Mouse (Mus musculus): ENCODE measurements around the gene Bub1. TPM values are rescaled to one million over a fixed set of nuclear protein-coding genes. Genes with fewer than 3 reads are reported as not detected.

Bub1 gene
- polyA plus RNA-seq, 1 experiment from 2014 or later, result 50.2 TPM

GRCm38 (mm10) chr2:127789138-127789537 lies 42.5 kb downstream of the Bub1 start:
- Histone ChIP-seq H3K4me2 (ENCODE audit: low read depth, severe bottlenecking) (peak overlapping the region; percentile 62), H3K27ac (replicated peaks; ENCODE audit: low read depth, low read length) (no peak overlapping the region), H3K4me1 (ENCODE audit: control insufficient read depth, insufficient read depth, low read length) (peaks cover 4% of the 10 kb centered on the region; the same call in 1 of the 2 replicates), H3K9me3 (ENCODE audit: control insufficient read depth, low read length) (no peaks in the 10 kb centered on the region), H3K4me3 (ENCODE audit: low read depth, low read length) (peak overlapping the region; percentile 65), H3K9ac (ENCODE audit: low read length) (peak overlapping the region; percentile 87), H3K27me3 (ENCODE audit: control insufficient read depth, insufficient read depth, low read length) (no peaks in the 10 kb centered on the region), H3K36me3 (ENCODE audit: control insufficient read depth, insufficient read depth, low read length) (no peaks in the 10 kb centered on the region)
- no peak for ATAC-seq (ENCODE audit: insufficient number of reproducible peaks, low FRiP score, low TSS enrichment, low read depth)
- DNase-seq (ENCODE audit: low spot score), result no peak
- 9% methylated on average over 11 of the region's 11 CpGs for WGBS

DNA sequence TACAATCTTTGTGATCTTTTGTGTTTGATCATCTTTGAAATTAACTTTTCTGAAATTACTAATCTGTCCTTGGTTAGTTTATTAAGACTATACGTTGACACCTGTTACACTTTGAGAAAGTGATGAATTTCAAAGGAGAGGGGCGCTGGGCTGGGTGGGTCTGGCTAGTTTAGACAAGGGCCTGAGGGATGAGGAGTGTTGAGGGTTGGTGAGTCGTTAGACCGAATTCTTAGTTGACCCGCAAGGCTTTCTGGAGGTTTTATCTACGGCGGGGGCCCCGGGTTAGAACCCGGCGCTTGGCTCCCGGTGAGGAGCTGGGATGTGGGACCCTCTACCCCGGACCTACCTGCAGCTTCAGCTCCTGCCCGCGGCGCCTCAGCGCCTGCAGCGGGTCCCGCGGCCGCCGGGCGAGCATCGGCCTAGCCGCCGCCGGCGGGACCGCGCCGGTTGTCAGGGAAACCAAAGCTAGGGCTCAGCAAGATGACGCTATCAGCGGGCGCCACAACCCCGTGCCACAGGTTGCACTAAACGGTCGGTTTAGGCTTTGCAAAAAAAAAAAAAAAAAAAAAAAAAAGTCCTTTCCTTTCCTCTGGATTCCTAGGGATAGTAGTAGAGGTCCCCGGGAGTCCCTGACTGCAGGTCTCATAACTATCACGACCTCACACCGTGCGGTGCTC lies 43.1 kb downstream of the Bub1 start, which contains the start of gene Nphp1:
Nphp1 (minus strand) TSS at position 458 of the 677 bp plus-strand sequence.
- ATAC-seq (ENCODE audit: insufficient number of reproducible peaks, low FRiP score, low TSS enrichment, low read depth), result peak; percentile 80
- H3K9ac ChIP-seq (ENCODE audit: low read length), result peak within 1 kb of the TSS; percentile 87

DNA sequence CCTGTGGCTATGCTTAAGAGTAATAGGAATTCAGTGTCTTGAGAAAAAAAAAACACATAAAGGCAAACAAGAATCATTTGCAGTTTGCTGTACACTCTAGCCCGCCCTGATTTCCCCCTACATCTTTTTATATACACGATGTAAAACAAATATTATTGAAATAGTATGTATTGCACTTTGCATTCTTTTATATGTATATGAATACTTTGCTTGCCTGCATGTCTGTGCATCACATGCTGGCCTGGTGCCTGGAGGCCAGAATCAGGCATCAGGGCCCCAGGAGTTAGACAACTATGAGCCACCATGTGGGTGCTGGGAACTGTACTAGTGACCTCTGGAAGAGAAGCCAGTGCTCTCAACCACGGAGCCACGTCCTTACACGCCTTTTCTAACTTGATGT lies 44.4 kb downstream of the Bub1 start:
- no peak for ATAC-seq (ENCODE audit: insufficient number of reproducible peaks, low FRiP score, low TSS enrichment, low read depth)

More for the DNA sequence above, 43.1 kb downstream of the Bub1 start, which contains the start of gene Nphp1:
- no peaks in the 10 kb centered on the region for H3K36me3 ChIP-seq (ENCODE audit: control insufficient read depth, insufficient read depth, low read length)
- peak within 1 kb of the TSS; percentile 62 for H3K4me2 ChIP-seq (ENCODE audit: low read depth, severe bottlenecking)
- WGBS, result under 1% methylated on average over 40 of the region's 40 CpGs
- H3K27me3 ChIP-seq (ENCODE audit: control insufficient read depth, insufficient read depth, low read length), result no peaks in the 10 kb centered on the region
- no peaks in the 10 kb centered on the region for H3K9me3 ChIP-seq (ENCODE audit: control insufficient read depth, low read length)
- H3K4me3 ChIP-seq (ENCODE audit: low read depth, low read length), result peak within 1 kb of the TSS; percentile 65
- H3K4me1 ChIP-seq (ENCODE audit: control insufficient read depth, insufficient read depth, low read length), result peaks cover 4% of the 10 kb centered on the region; the same call in 1 of the 2 replicates
- no peak within 1 kb of the TSS for H3K27ac ChIP-seq (replicated peaks; ENCODE audit: low read depth, low read length)
- peak; percentile 90 for DNase-seq (ENCODE audit: low spot score)

GRCm38 (mm10) chr2:127778451-127778850 lies 53.2 kb downstream of the Bub1 start:
- Histone ChIP-seq H3K27ac (replicated peaks; ENCODE audit: low read depth, low read length) (no peak overlapping the region), H3K4me2 (ENCODE audit: low read depth, severe bottlenecking) (no peak overlapping the region), H3K4me1 (ENCODE audit: control insufficient read depth, insufficient read depth, low read length) (no peaks in the 10 kb centered on the region), H3K9me3 (ENCODE audit: control insufficient read depth, low read length) (no peaks in the 10 kb centered on the region), H3K27me3 (ENCODE audit: control insufficient read depth, insufficient read depth, low read length) (no peaks in the 10 kb centered on the region), H3K9ac (ENCODE audit: low read length) (no peak overlapping the region), H3K36me3 (ENCODE audit: control insufficient read depth, insufficient read depth, low read length) (peaks cover 2% of the 10 kb centered on the region), H3K4me3 (ENCODE audit: low read depth, low read length) (no peak overlapping the region)
- ATAC-seq (ENCODE audit: insufficient number of reproducible peaks, low FRiP score, low TSS enrichment, low read depth) (no peak), DNase-seq (ENCODE audit: low spot score) (no peak)
- WGBS, result 90% methylated on average over 5 of the region's 5 CpGs

More for the DNA sequence above, 44.4 kb downstream of the Bub1 start:
- Histone ChIP-seq H3K9ac (ENCODE audit: low read length) (no peak overlapping the region), H3K4me3 (ENCODE audit: low read depth, low read length) (no peak overlapping the region), H3K9me3 (ENCODE audit: control insufficient read depth, low read length) (no peaks in the 10 kb centered on the region), H3K4me2 (ENCODE audit: low read depth, severe bottlenecking) (no peak overlapping the region), H3K27me3 (ENCODE audit: control insufficient read depth, insufficient read depth, low read length) (no peaks in the 10 kb centered on the region), H3K4me1 (ENCODE audit: control insufficient read depth, insufficient read depth, low read length) (peaks cover 4% of the 10 kb centered on the region; the same call in 1 of the 2 replicates), H3K27ac (replicated peaks; ENCODE audit: low read depth, low read length) (no peak overlapping the region), H3K36me3 (ENCODE audit: control insufficient read depth, insufficient read depth, low read length) (no peaks in the 10 kb centered on the region)
- no peak for DNase-seq (ENCODE audit: low spot score)
- 93% methylated on average over 5 of the region's 5 CpGs for WGBS

DNA sequence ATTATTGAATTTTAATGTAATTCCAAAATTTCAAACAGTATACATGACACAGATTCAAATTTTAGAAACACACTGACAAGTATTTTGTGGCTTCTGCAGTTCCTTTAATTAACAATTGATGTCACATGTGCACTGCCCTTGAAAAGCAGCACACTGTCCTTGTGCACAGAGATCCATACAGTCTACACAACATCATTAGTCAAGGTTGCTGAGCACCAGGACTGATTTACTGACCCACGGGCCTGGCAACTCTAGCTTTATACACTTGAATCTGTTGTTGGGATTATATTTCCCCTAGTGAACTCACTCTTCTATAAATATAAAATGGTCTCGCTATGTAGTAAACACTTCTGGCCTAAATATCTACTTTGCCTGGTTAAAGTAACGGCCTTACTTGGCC lies 56.7 kb downstream of the Bub1 start:
- H3K4me3 ChIP-seq (ENCODE audit: low read depth, low read length), result no peak overlapping the region
- no peaks in the 10 kb centered on the region for H3K27me3 ChIP-seq (ENCODE audit: control insufficient read depth, insufficient read depth, low read length)
- H3K36me3 ChIP-seq (ENCODE audit: control insufficient read depth, insufficient read depth, low read length), result peaks cover 5% of the 10 kb centered on the region
- H3K4me1 ChIP-seq (ENCODE audit: control insufficient read depth, insufficient read depth, low read length), result no peaks in the 10 kb centered on the region
- DNase-seq (ENCODE audit: low spot score) (no peak), ATAC-seq (ENCODE audit: insufficient number of reproducible peaks, low FRiP score, low TSS enrichment, low read depth) (no peak)
- WGBS, result 92% methylated on average over 3 of the region's 3 CpGs
- H3K9me3 ChIP-seq (ENCODE audit: control insufficient read depth, low read length), result no peaks in the 10 kb centered on the region
- H3K4me2 ChIP-seq (ENCODE audit: low read depth, severe bottlenecking), result no peak overlapping the region
- H3K9ac ChIP-seq (ENCODE audit: low read length), result no peak overlapping the region
- no peak overlapping the region for H3K27ac ChIP-seq (replicated peaks; ENCODE audit: low read depth, low read length)

GRCm38 (mm10) chr2:127774578-127774941 lies 57.1 kb downstream of the Bub1 start:
- DNase-seq (ENCODE audit: low spot score) (no peak), ATAC-seq (ENCODE audit: insufficient number of reproducible peaks, low FRiP score, low TSS enrichment, low read depth) (no peak)
- 55% methylated on average over 1 of the region's 1 CpGs for WGBS
- Histone ChIP-seq H3K9ac (ENCODE audit: low read length) (no peak overlapping the region), H3K27ac (replicated peaks; ENCODE audit: low read depth, low read length) (no peak overlapping the region), H3K4me3 (ENCODE audit: low read depth, low read length) (no peak overlapping the region), H3K9me3 (ENCODE audit: control insufficient read depth, low read length) (no peaks in the 10 kb centered on the region), H3K4me1 (ENCODE audit: control insufficient read depth, insufficient read depth, low read length) (no peaks in the 10 kb centered on the region), H3K36me3 (ENCODE audit: control insufficient read depth, insufficient read depth, low read length) (peaks cover 5% of the 10 kb centered on the region), H3K4me2 (ENCODE audit: low read depth, severe bottlenecking) (no peak overlapping the region), H3K27me3 (ENCODE audit: control insufficient read depth, insufficient read depth, low read length) (no peaks in the 10 kb centered on the region)

DNA sequence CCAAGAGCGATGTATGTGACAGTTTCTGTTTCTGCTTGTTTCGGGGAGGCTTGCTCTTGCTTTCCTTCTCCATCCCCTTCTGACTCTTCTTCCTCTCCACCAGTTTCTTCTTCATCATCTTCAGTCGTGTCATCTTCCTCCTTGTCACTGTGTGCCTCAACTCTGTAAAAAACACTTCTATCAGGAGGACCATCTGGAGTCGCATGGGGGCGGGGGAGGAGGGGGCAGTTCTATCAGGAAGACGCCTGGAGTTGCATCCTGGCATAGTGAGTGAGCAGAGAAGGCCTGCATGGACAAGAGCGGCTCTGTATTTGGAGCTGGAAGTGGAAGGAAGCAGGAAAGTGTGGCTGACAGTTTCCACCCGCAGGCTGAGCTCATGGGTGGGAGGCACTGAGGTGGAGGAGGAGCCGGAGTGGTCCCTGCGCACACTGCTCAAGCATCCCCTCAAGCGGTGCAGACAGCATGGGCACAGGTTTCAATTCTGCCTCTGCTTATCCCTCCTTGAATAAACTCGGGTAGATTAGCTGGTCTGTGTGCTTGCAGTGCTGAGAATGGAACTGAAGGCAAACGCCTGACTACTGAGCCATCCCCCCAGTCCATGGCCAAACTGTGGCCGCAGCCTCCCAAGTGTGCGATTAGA lies 57.6 kb downstream of the Bub1 start:
- 66% methylated on average over 15 of the region's 15 CpGs for WGBS
- H3K36me3 ChIP-seq (ENCODE audit: control insufficient read depth, insufficient read depth, low read length), result peaks cover 5% of the 10 kb centered on the region
- no peaks in the 10 kb centered on the region for H3K9me3 ChIP-seq (ENCODE audit: control insufficient read depth, low read length)
- no peak for ATAC-seq (ENCODE audit: insufficient number of reproducible peaks, low FRiP score, low TSS enrichment, low read depth)
- no peak for DNase-seq (ENCODE audit: low spot score)
- no peak overlapping the region for H3K4me3 ChIP-seq (ENCODE audit: low read depth, low read length)
- no peak overlapping the region for H3K27ac ChIP-seq (replicated peaks; ENCODE audit: low read depth, low read length)
- no peak overlapping the region for H3K4me2 ChIP-seq (ENCODE audit: low read depth, severe bottlenecking)
- no peaks in the 10 kb centered on the region for H3K4me1 ChIP-seq (ENCODE audit: control insufficient read depth, insufficient read depth, low read length)
- no peak overlapping the region for H3K9ac ChIP-seq (ENCODE audit: low read length)
- no peaks in the 10 kb centered on the region for H3K27me3 ChIP-seq (ENCODE audit: control insufficient read depth, insufficient read depth, low read length)

DNA sequence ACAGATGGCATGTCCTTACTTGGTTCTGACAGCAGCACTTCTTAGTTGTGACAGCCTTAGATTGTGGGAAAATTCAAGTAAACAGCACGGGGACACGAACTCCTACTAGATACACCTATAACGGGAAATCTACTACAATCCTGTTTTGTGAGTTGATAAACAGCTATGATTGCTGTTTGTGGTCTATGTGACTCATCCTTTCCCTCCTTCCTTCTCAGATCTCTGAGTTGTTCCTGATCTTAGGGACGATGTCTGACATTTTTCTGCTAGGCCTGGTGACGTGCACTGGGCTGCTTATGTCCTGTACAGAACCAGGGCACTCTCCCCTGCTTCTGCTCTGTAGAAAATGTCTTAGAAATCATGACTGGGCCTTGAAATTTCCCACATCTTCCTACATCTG lies 70.1 kb downstream of the Bub1 start:
- Histone ChIP-seq H3K4me3 (ENCODE audit: low read depth, low read length) (no peak overlapping the region), H3K9ac (ENCODE audit: low read length) (no peak overlapping the region), H3K36me3 (ENCODE audit: control insufficient read depth, insufficient read depth, low read length) (peaks cover 2% of the 10 kb centered on the region; the same call in 1 of the 2 replicates), H3K4me2 (ENCODE audit: low read depth, severe bottlenecking) (no peak overlapping the region), H3K4me1 (ENCODE audit: control insufficient read depth, insufficient read depth, low read length) (no peaks in the 10 kb centered on the region), H3K9me3 (ENCODE audit: control insufficient read depth, low read length) (no peaks in the 10 kb centered on the region), H3K27ac (replicated peaks; ENCODE audit: low read depth, low read length) (no peak overlapping the region), H3K27me3 (ENCODE audit: control insufficient read depth, insufficient read depth, low read length) (no peaks in the 10 kb centered on the region)
- DNase-seq (ENCODE audit: low spot score), result no peak
- no peak for ATAC-seq (ENCODE audit: insufficient number of reproducible peaks, low FRiP score, low TSS enrichment, low read depth)
- WGBS, result 92% methylated on average over 5 of the region's 5 CpGs
